Mouse (Mus musculus): ENCODE data around the gene Gabpb2. TPM values are rescaled to one million over a fixed set of nuclear protein-coding genes. Genes with fewer than 3 reads are reported as not detected.
"Not testable (repeated sequence)": the region's sequence is repeated elsewhere in the genome, so short reads cannot be mapped to it uniquely, and the experiment has no call there.

Gene Gabpb2
- polyA plus RNA-seq, 1 experiment from 2014 or later, result 4.3 TPM

DNA sequence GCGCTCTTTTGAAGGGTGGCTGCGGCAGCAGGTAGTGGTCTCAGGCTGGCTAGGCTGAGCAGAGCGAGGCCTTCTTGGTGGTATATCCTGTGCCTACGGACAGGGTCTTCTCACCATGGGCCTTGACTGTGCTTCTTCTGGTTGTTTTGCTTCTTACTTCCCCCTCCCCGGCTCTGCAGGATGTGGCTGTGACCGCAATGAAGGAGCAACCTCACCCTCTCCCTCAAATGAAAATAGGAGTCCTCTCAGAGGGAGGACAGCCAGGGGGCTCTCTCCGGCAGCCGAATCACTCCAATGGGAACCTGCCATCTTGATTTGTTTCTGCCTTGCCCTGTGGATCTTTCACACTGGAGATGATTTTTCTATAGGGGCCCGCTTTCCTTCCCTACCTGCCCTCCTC, 76.2 kb downstream of the Gabpb2 start:
- no peak overlapping the region for H3K4me2 ChIP-seq (ENCODE audit: low read length)
- H3K4me1 ChIP-seq (ENCODE audit: control insufficient read depth, insufficient read depth, low read length), result no peaks in the 10 kb centered on the region
- no peak for DNase-seq (ENCODE audit: low spot score)
- H3K9ac ChIP-seq (ENCODE audit: low read length), result no peak overlapping the region
- WGBS, result 97% methylated on average over 9 of the region's 9 CpGs
- H3K27me3 ChIP-seq (replicated peaks; ENCODE audit: control insufficient read depth, insufficient read depth, low read length), result no peaks in the 10 kb centered on the region
- H3K9me3 ChIP-seq (replicated peaks; ENCODE audit: control insufficient read depth, low read length), result no peaks in the 10 kb centered on the region
- ATAC-seq, result no peak
- no peak overlapping the region for H3K4me3 ChIP-seq (ENCODE audit: low read depth, low read length)
- peaks cover 19% of the 10 kb centered on the region for H3K36me3 ChIP-seq (ENCODE audit: control insufficient read depth, insufficient read depth, low read length)
- H3K27ac ChIP-seq (ENCODE audit: low read depth, low read length), result no peak overlapping the region

DNA sequence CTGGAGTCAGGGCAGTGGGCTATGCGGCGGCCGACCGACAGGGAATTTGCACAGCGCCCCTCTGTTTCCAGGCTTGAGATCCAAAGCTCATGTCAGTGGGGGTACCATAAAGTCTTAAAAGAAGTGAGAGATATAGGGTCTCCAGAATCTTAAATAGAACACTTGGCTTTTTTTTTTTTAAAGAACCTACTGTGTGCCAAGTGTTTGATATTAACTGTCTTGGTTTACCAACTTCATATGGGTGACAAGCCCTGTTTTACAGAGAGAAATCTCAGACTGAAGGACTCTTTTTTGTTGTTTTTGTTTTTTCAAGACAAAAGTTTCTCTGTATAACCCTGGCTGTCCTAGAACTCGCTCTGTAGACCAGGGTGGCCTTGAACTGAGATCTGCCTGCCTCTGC, 76.9 kb downstream of the Gabpb2 start:
- Histone ChIP-seq H3K27ac (ENCODE audit: low read depth, low read length) (no peak overlapping the region), H3K4me3 (ENCODE audit: low read depth, low read length) (no peak overlapping the region), H3K36me3 (ENCODE audit: control insufficient read depth, insufficient read depth, low read length) (peaks cover 19% of the 10 kb centered on the region), H3K4me1 (ENCODE audit: control insufficient read depth, insufficient read depth, low read length) (no peaks in the 10 kb centered on the region), H3K27me3 (replicated peaks; ENCODE audit: control insufficient read depth, insufficient read depth, low read length) (no peaks in the 10 kb centered on the region), H3K9ac (ENCODE audit: low read length) (no peak overlapping the region), H3K9me3 (replicated peaks; ENCODE audit: control insufficient read depth, low read length) (no peaks in the 10 kb centered on the region), H3K4me2 (ENCODE audit: low read length) (no peak overlapping the region)
- DNase-seq (ENCODE audit: low spot score) (no peak), ATAC-seq (no peak)
- 88% methylated on average over 6 of the region's 6 CpGs for WGBS

DNA sequence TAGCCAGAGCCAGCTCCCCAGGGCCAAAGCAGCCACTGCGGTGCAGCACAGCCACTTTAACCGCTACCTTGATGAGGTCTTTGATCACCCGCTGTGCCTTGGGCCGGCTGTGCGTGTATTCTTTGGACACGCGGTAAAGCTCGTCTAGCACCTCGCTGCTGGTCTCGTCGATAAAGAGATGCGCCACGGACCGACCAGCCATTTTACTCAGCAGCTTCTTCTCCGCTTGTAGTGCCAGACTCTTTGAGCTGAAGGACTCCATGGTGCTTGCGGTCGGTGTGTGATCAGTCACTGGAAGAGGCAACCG, 77.5 kb downstream of the Gabpb2 start:
- 0 out of 2 replicates have a peak, but pooled peaks cover 3% of the 10 kb centered on the region for H3K4me1 ChIP-seq (ENCODE audit: control insufficient read depth, insufficient read depth, low read length)
- WGBS, result 64% methylated on average over 18 of the region's 18 CpGs
- H3K4me3 ChIP-seq (ENCODE audit: low read depth, low read length), result no peak overlapping the region
- H3K4me2 ChIP-seq (ENCODE audit: low read length), result no peak overlapping the region
- H3K9me3 ChIP-seq (replicated peaks; ENCODE audit: control insufficient read depth, low read length), result no peaks in the 10 kb centered on the region
- no peak overlapping the region for H3K9ac ChIP-seq (ENCODE audit: low read length)
- H3K27me3 ChIP-seq (replicated peaks; ENCODE audit: control insufficient read depth, insufficient read depth, low read length), result no peaks in the 10 kb centered on the region
- H3K27ac ChIP-seq (ENCODE audit: low read depth, low read length), result no peak overlapping the region
- peaks cover 19% of the 10 kb centered on the region for H3K36me3 ChIP-seq (ENCODE audit: control insufficient read depth, insufficient read depth, low read length)
- ATAC-seq (no peak), DNase-seq (ENCODE audit: low spot score) (no peak)

DNA sequence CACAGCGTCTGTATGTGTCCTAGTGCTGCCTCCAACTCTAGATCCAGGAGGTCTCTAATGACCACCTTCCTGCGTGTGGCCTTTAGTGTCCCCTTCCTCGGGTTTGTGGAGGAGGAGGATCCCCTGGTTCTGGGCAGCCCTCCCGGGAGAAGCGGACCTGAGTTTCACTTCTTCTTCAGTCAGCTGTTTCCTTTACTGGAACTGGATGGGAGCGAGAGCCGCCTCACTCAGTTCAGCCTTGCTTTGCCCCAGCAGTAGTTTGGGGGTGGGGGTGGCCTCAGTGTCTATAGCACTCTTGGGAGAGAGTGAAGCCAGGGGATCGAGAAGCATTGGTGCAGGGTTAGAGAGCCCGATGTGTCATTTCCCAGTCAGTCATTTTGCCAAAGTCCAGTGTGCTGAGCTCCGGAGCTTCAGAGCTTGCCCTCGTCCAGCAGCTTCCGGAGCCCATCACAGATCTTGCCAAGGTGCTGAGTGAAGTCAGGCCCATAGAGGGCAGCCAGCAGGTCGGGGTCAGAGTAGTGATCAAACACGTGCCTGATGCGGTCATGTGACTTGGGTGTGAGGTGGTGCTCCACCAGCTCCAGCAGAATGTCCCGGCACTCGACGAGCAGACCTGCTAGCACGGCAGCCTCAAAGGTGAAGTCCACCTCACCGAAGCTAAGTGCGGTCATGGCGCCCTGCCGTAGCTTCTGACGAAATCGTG, 78.0 kb downstream of the Gabpb2 start:
- no peaks in the 10 kb centered on the region for H3K27me3 ChIP-seq (replicated peaks; ENCODE audit: control insufficient read depth, insufficient read depth, low read length)
- DNase-seq (ENCODE audit: low spot score) (no peak), ATAC-seq (no peak)
- peaks cover 19% of the 10 kb centered on the region for H3K36me3 ChIP-seq (ENCODE audit: control insufficient read depth, insufficient read depth, low read length)
- no peak overlapping the region for H3K4me3 ChIP-seq (ENCODE audit: low read depth, low read length)
- H3K27ac ChIP-seq (ENCODE audit: low read depth, low read length), result no peak overlapping the region
- H3K9me3 ChIP-seq (replicated peaks; ENCODE audit: control insufficient read depth, low read length), result no peaks in the 10 kb centered on the region
- 82% methylated on average over 25 of the region's 25 CpGs for WGBS
- H3K4me1 ChIP-seq (ENCODE audit: control insufficient read depth, insufficient read depth, low read length), result 0 out of 2 replicates have a peak, but pooled peaks cover 5% of the 10 kb centered on the region
- no peak overlapping the region for H3K4me2 ChIP-seq (ENCODE audit: low read length)
- H3K9ac ChIP-seq (ENCODE audit: low read length), result no peak overlapping the region

DNA sequence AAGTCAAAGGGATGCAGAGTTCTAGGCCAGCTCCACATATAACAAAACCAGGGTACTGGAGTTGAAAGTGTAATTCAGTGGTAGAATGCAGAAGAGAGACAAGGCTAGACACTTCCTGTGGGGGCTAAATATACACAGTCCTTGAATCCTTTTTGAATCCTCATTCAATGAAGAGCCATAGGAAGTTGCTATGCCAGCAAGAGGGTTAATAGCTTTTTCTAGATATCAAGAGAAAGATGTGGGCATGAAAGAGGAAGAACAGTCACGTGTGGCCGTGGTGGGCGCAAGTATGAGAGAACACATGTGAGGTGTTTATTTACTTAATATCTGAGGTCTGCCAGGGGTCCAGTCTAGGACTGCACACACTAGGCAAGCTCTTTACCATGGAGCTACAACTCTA, 81.4 kb downstream of the Gabpb2 start:
- WGBS, result 87% methylated on average over 3 of the region's 3 CpGs
- Histone ChIP-seq H3K9me3 (replicated peaks; ENCODE audit: control insufficient read depth, low read length) (no peaks in the 10 kb centered on the region), H3K4me3 (ENCODE audit: low read depth, low read length) (no peak overlapping the region), H3K27me3 (replicated peaks; ENCODE audit: control insufficient read depth, insufficient read depth, low read length) (no peaks in the 10 kb centered on the region), H3K4me2 (ENCODE audit: low read length) (no peak overlapping the region), H3K4me1 (ENCODE audit: control insufficient read depth, insufficient read depth, low read length) (peaks cover 11% of the 10 kb centered on the region), H3K36me3 (ENCODE audit: control insufficient read depth, insufficient read depth, low read length) (peaks cover 24% of the 10 kb centered on the region), H3K27ac (ENCODE audit: low read depth, low read length) (no peak overlapping the region), H3K9ac (ENCODE audit: low read length) (no peak overlapping the region)
- ATAC-seq, result no peak
- DNase-seq (ENCODE audit: low spot score), result no peak

DNA sequence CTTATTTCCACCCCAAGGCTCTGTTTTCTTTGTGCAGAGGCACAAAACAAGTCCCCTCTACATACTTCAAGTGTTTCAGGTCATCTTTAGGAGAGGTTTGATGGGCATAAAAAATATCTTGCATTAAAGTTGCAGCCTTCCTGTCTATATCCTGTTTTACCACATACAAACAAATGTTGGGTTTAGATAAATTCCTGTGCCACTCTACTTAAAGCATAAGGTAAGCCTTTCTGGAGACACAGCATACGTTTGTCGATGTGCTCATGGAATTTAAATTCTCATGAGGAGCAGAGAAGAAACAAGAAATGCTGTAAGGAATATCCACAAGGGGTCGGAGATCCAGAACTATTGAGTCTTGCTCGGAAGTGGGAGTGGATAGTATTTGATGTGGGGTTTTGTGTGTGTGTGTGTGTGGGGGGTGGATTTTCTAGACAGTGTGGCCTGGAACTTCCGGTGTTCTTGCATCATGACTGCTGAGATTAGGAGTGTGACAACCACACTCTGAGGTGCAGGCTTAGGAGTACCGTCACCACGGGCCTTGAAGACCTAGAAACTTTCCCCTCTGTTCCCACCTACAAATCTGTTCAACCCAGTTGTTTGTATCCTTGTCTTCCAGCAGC, 82.2 kb downstream of the Gabpb2 start:
- DNase-seq (ENCODE audit: low spot score), result no peak
- WGBS, result 93% methylated on average over 7 of the region's 7 CpGs

DNA sequence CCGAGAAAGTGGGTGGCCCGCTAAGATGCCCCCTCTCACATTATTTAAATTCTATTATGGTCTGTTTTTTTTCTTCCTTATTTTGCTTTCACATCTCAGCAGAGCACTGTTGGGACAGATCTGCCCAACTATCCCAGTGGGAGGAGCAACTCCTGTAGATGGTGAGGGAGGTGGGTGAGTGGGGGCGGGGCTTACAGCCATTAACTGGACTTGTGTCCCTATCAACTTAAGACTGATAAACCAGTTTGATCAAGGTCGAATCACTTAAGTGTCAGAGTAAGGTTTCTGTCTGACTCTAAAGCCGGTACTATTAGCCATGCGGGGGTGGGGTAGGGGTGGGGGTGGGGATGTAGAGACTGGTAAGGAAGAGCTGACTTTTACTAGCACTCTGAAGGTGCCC, 82.7 kb downstream of the Gabpb2 start:
- Histone ChIP-seq H3K4me3 (ENCODE audit: low read depth, low read length) (peak overlapping the region; percentile 24), H3K9me3 (replicated peaks; ENCODE audit: control insufficient read depth, low read length) (no peaks in the 10 kb centered on the region), H3K4me1 (ENCODE audit: control insufficient read depth, insufficient read depth, low read length) (peaks cover 11% of the 10 kb centered on the region), H3K27ac (ENCODE audit: low read depth, low read length) (no peak overlapping the region), H3K36me3 (ENCODE audit: control insufficient read depth, insufficient read depth, low read length) (peaks cover 19% of the 10 kb centered on the region), H3K9ac (ENCODE audit: low read length) (no peak overlapping the region), H3K4me2 (ENCODE audit: low read length) (peak overlapping the region; percentile 34), H3K27me3 (replicated peaks; ENCODE audit: control insufficient read depth, insufficient read depth, low read length) (no peaks in the 10 kb centered on the region)
- DNase-seq (ENCODE audit: low spot score), result peak; percentile 16
- WGBS, result 31% methylated on average over 6 of the region's 6 CpGs
- no peak for ATAC-seq

More for the DNA sequence above, 82.2 kb downstream of the Gabpb2 start:
- Histone ChIP-seq H3K4me1 (ENCODE audit: control insufficient read depth, insufficient read depth, low read length) (peaks cover 11% of the 10 kb centered on the region), H3K4me2 (ENCODE audit: low read length) (peak overlapping the region; percentile 34; the same call in 1 of the 2 replicates), H3K9me3 (replicated peaks; ENCODE audit: control insufficient read depth, low read length) (no peaks in the 10 kb centered on the region), H3K27ac (ENCODE audit: low read depth, low read length) (no peak overlapping the region), H3K4me3 (ENCODE audit: low read depth, low read length) (no peak overlapping the region), H3K27me3 (replicated peaks; ENCODE audit: control insufficient read depth, insufficient read depth, low read length) (no peaks in the 10 kb centered on the region), H3K36me3 (ENCODE audit: control insufficient read depth, insufficient read depth, low read length) (peaks cover 21% of the 10 kb centered on the region), H3K9ac (ENCODE audit: low read length) (no peak overlapping the region)
- ATAC-seq, result no peak

DNA sequence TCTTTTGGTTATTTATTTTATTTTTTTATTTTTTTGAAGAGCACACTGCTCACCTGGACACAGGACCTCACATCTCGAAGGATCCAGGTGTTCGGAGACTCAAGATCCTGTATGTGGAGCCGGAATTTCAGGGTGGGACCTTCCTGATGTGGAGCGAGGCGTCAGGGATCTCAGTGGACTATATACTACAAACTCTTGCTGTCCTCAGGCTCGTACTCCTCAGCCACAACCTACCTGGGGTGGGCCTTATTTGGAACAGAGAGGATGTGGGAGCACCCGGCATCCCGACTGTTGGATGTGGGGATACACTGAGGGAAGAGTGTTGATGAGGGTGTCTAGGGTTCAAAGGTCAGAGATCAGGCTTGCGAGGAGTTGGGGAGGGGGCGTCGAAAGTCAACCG, 83.6 kb downstream of the Gabpb2 start:
- H3K4me2 ChIP-seq (ENCODE audit: low read length); DNase-seq (ENCODE audit: low spot score); H3K9ac ChIP-seq (ENCODE audit: low read length); H3K27ac ChIP-seq (ENCODE audit: low read depth, low read length); H3K9me3 ChIP-seq (replicated peaks; ENCODE audit: control insufficient read depth, low read length); H3K27me3 ChIP-seq (replicated peaks; ENCODE audit: control insufficient read depth, insufficient read depth, low read length): not testable (repeated sequence)
- peak overlapping the region; percentile 43 for H3K4me3 ChIP-seq (ENCODE audit: low read depth, low read length)
- WGBS, result no CpG with 5 or more reads among the region's 12 CpGs
- H3K4me1 ChIP-seq (ENCODE audit: control insufficient read depth, insufficient read depth, low read length), result peaks cover 11% of the 10 kb centered on the region
- H3K36me3 ChIP-seq (ENCODE audit: control insufficient read depth, insufficient read depth, low read length), result peaks cover 22% of the 10 kb centered on the region
- peak; percentile 60 for ATAC-seq

DNA sequence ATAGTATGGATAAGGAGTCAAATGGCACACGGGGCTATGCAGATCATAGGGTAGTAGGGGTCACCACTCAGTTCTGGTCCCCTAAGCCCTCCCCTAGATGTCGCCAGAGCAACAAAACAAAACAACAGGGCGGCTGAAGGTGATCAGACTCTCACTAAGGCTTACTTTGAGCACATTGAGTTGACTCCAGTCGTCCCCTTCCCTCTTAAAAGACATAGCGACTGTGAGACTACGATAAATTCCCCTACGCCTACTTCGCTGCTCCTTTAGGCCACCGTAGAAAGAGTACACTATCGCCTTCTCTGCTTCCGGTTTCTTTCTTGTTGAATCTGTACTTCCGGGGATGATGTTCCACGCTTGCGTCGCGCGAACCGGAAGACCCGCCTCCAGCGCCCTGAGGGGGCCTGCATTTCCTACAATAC, 84.0 kb downstream of the Gabpb2 start, which contains the start of the genes Scnm1 and Lysmd1:
TSS of gene Scnm1 (minus strand) at position 332 of the 422 bp plus-strand sequence.
TSS of gene Lysmd1 (plus strand) at position 409 of the 422 bp plus-strand sequence.
- peak; percentile 98 for DNase-seq (ENCODE audit: low spot score)
- under 1% methylated on average over 20 of the region's 20 CpGs for WGBS
- no peaks in the 10 kb centered on the region for H3K9me3 ChIP-seq (replicated peaks; ENCODE audit: control insufficient read depth, low read length)
- H3K9ac ChIP-seq (ENCODE audit: low read length), result peak within 1 kb of the TSS; percentile 58
- H3K4me2 ChIP-seq (ENCODE audit: low read length), result peak within 1 kb of the TSS; percentile 64
- H3K27ac ChIP-seq (ENCODE audit: low read depth, low read length), result peak within 1 kb of the TSS; percentile 35; the same call in 1 of the 2 replicates
- H3K36me3 ChIP-seq (ENCODE audit: control insufficient read depth, insufficient read depth, low read length), result peaks cover 26% of the 10 kb centered on the region
- H3K4me1 ChIP-seq (ENCODE audit: control insufficient read depth, insufficient read depth, low read length), result peaks cover 11% of the 10 kb centered on the region
- peak; percentile 96 for ATAC-seq
- no peaks in the 10 kb centered on the region for H3K27me3 ChIP-seq (replicated peaks; ENCODE audit: control insufficient read depth, insufficient read depth, low read length)
- peak within 1 kb of the TSS; percentile 43 for H3K4me3 ChIP-seq (ENCODE audit: low read depth, low read length)

Data from forebrain, embryonic 14.5 days (tissue).